Mouse (Mus musculus): ENCODE measurements around the gene Scamp4.

DNA sequence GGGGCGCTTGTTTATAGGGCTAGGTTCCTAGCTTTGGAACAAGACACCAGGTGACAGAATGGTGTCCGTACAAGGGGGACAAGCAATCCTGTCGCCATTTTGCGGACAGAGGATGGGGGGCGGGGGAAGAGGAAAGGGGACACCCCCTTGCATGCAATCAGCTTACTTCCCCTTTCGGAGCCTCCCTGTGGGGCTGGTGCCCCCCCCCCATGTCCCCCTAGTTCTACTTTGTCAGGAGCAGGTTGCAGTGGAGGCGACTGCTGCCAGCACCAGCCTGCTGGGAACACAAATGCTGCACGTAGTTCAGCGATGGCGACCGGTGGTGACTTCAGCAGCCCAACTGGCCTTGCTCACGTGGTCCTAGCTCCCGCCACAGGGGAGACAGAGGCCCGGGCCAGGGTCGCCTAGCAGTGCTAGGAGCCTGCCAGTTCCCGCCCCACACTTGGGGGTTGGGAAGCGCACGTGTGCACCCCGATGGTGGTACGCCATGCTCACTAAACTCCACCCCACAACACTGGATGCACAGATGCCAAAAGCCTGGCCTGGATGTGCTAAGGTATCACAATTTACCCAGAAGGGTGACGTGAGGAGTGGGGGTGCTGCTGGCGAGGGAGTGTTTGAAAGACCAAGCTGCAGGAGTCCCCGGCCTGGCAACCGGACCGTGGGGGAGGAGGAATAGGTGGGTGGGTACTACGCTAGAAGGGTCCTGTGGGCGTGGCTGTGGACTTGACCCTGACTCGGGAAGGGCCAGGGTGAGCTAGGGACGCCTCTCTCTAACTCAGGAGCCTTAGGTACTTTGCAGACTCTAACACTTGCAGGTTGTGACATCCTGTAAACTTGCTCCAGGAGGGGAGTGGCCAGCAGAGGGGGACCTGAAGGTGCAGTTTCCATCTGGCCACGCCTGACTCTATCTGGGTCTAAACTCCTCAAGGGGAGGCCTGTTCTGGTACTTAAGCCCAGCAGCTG, 31.5 kb upstream of the Scamp4 start:
- TF ChIP-seq EP300 (IDR thresholded peaks at IDR 0.05; ENCODE audit: low read depth) (no peak), CTCF (IDR thresholded peaks at IDR 0.05; ENCODE audit: low read depth) (no peak)
